Mouse (Mus musculus): ENCODE data around the gene Dcaf4. TPM values are rescaled to one million over a fixed set of nuclear protein-coding genes. Genes with fewer than 3 reads are reported as not detected.

The Dcaf4 gene
- polyA plus RNA-seq (2012), result 15.0 and 19.9 TPM in 2 replicates

GRCm38 (mm10) chr12:83520311-83520890, at the start of gene Dcaf4:
TSS of gene Dcaf4 (plus strand) at chr12:83520466.

GRCm38 (mm10) chr12:83487476-83487991, 32.7 kb upstream of the Dcaf4 start, which contains the start of gene Dpf3:
TSS of gene Dpf3 (minus strand) at chr12:83487716.

Other genes with a start within 250 kb of the Dcaf4 start
- gene Dpf3, start 32.8 kb upstream of the Dcaf4 start, polyA plus RNA-seq (2012), result 7.1 and 12.9 TPM in 2 replicates
- gene Zfyve1, start 76.8 kb downstream of the Dcaf4 start, polyA plus RNA-seq (2012), result 9.6 and 9.8 TPM in 2 replicates
- gene Rbm25, start 110.8 kb downstream of the Dcaf4 start, polyA plus RNA-seq (2012), result 45.6 and 66.7 TPM in 2 replicates
- gene Psen1, start 167.7 kb downstream of the Dcaf4 start, polyA plus RNA-seq (2012), result 24.8 and 26.0 TPM in 2 replicates
- gene Papln, start 243.2 kb downstream of the Dcaf4 start, polyA plus RNA-seq (2012), result 0.01 and 0.02 TPM in 2 replicates

All from megakaryocyte-erythroid progenitor cell, adult 5 weeks (primary cell).